Mouse (Mus musculus): ENCODE results near the gene Timd2.
"Not testable (repeated sequence)": the region's sequence is repeated elsewhere in the genome, so short reads cannot be mapped to it uniquely, and the experiment has no call there.

Gene Timd2

GRCm38 (mm10) chr11:46652476-46652875 is 54.4 kb downstream of the Timd2 start:
- DNase-seq = no peak

- not testable (repeated sequence) for DNase-seq
Observed at GRCm38 (mm10) chr11:46649655-46650054, 57.2 kb downstream of the Timd2 start.

GRCm38 (mm10) chr11:46644824-46645223 is 62.0 kb downstream of the Timd2 start:
- no peak for DNase-seq

GRCm38 (mm10) chr11:46636568-46636967 is 70.3 kb downstream of the Timd2 start:
- no peak for DNase-seq

- not testable (repeated sequence) for DNase-seq
Observed at GRCm38 (mm10) chr11:46635516-46635915, 71.3 kb downstream of the Timd2 start.

- peak; percentile 30 for DNase-seq
Observed at GRCm38 (mm10) chr11:46631635-46632034, 75.2 kb downstream of the Timd2 start.

- no peak for DNase-seq
Observed at GRCm38 (mm10) chr11:46629211-46629795, 77.6 kb downstream of the Timd2 start, which contains the start of gene Dppa1. Gene Dppa1, minus strand, starts transcription at chr11:46629261.

- no peak for DNase-seq
Observed at GRCm38 (mm10) chr11:46620414-46621168, 86.3 kb downstream of the Timd2 start.

- DNase-seq = no peak
Observed at GRCm38 (mm10) chr11:46619929-46620328, 86.9 kb downstream of the Timd2 start.

Data from thymus, postnatal 4 days (tissue).